Mouse (Mus musculus) liver, embryonic 14.5 days (tissue): Measurements from ENCODE around the gene Aaas. TPM values are rescaled to one million over a fixed set of nuclear protein-coding genes. Genes with fewer than 3 reads are reported as not detected.
A peak's percentile ranks its signal among the peaks of the same experiment; 100 is the strongest.

ENCODE experiments used
- ATAC-seq: fragments of 200-750 bp; cut with Nextera tagmentation; 2 replicates; pipeline ENCODE4 v1.8.0; 2017; ENCODE audit warnings: moderate number of reproducible peaks, mild to moderate bottlenecking, moderate library complexity; ENCODE audit not compliant: insufficient read depth
- DNase-seq, 3 experiments: peaks; one replicate each; pipeline ENCODE4 v3.0.0-alpha.2; 2012 to 2013; ENCODE audit warnings: low read depth in 3 of 3, low spot score in 3 of 3
- H3K27ac ChIP-seq: fragments of 300-500 bp; sonication (generic); 2 replicates; pipeline ENCODE4 v1.5.1; 2014; ENCODE audit warnings: moderate library complexity, mild to moderate bottlenecking, control low read depth, inconsistent platforms
- H3K27me3 ChIP-seq: fragments of 300-500 bp; sonication (generic); 2 replicates; pipeline ENCODE4 v1.6.1; 2014; ENCODE audit warnings: mild to moderate bottlenecking, low read length, moderate library complexity; ENCODE audit not compliant: control insufficient read depth, insufficient read depth
- H3K36me3 ChIP-seq: fragments of 300-500 bp; sonication (generic); replicated peaks from 2 replicates; pipeline ENCODE4 v1.6.1; 2014; ENCODE audit warnings: low read depth; ENCODE audit not compliant: control insufficient read depth, insufficient read depth
- H3K4me1 ChIP-seq, 2 experiments: fragments of 200-500 bp in 1 of 2; fragments of 300-500 bp in 1 of 2; sonication (generic) in 1 of 2; replicated peaks; 2 replicates each; pipeline ENCODE4 v1.6.1; 2012 to 2014; ENCODE audit warnings: antibody characterized with exemption in 1 of 2, inconsistent platforms in 1 of 2, low read length in 1 of 2; ENCODE audit not compliant: control insufficient read depth in 2 of 2, insufficient read depth in 2 of 2
- H3K4me2 ChIP-seq: fragments of 300-500 bp; sonication (generic); 2 replicates; pipeline ENCODE4 v1.6.1; 2014; ENCODE audit warnings: low read depth, mild to moderate bottlenecking, control low read depth, moderate library complexity
- H3K4me3 ChIP-seq, 2 experiments: fragments of 200-500 bp in 1 of 2; fragments of 300-500 bp in 1 of 2; sonication (generic) in 1 of 2; 2 replicates each; pipeline ENCODE4 v1.5.1; 2012 to 2014; ENCODE audit warnings: low read depth in 2 of 2, low read length in 2 of 2, mild to moderate bottlenecking in 2 of 2, control low read depth in 1 of 2, inconsistent platforms in 1 of 2, moderate library complexity in 1 of 2; ENCODE audit not compliant: insufficient read depth in 1 of 2
- H3K9ac ChIP-seq: fragments of 300-500 bp; sonication (generic); replicated peaks from 2 replicates; pipeline ENCODE4 v1.6.1; 2014; ENCODE audit warnings: mild to moderate bottlenecking, control low read depth, moderate library complexity
- H3K9me3 ChIP-seq: fragments of 300-500 bp; sonication (generic); 2 replicates; pipeline ENCODE4 v1.6.1; 2016; ENCODE audit warnings: low read length, mixed read lengths; ENCODE audit not compliant: control insufficient read depth
- CTCF ChIP-seq: IDR thresholded peaks from 2 replicates; pipeline ENCODE4 v1.5.1; 2016; ENCODE audit warnings: antibody characterized with exemption, low read depth, control low read depth
- EP300 ChIP-seq: IDR thresholded peaks from 2 replicates; pipeline ENCODE4 v1.6.1; 2016; ENCODE audit warnings: antibody characterized with exemption, low read depth
- WGBS: fragments of 180-500 bp; shearing (Covaris S2); extraction: QIAGEN DNeasy Blood & Tissue Kit; methylation state at CpG from one replicate; pipeline ENCODE4 v1.1.7; 2014; ENCODE audit not compliant: insufficient replicate concordance; 5-methylcytosine and 5-hydroxymethylcytosine counted together
- polyA plus RNA-seq, 2 experiments: library from polyadenylated mRNA; depleted of rRNA in 1 of 2; stranded (reverse) in 1 of 2; unstranded in 1 of 2; fragments of >200 nt; fragmentation: Nextera tagmentation in 1 of 2; extraction: Ambion mirVana in 1 of 2; gene quantifications; 2 replicates each; pipeline versions ENCODE4 v1.2.1 to v1.2.3; 2012 to 2014

Gene Aaas
- polyA plus RNA-seq (2012; rRNA removed) (31.0 and 33.7 TPM in 2 replicates), polyA plus RNA-seq (2014; fragmentation: Nextera tagmentation; extraction: Ambion mirVana) (44.3 and 48.9 TPM in 2 replicates)

- TF ChIP-seq CTCF (peak; percentile 97), EP300 (no peak; the same call in 1 of the 2 replicates)
- Histone ChIP-seq H3K27me3 (peaks cover 14% of the 10 kb centered on the region), H3K4me3 (peak within 1 kb of the TSS; percentile 77 to 93), H3K9me3 (no peaks in the 10 kb centered on the region), H3K4me2 (peak within 1 kb of the TSS; percentile 93), H3K27ac (peak within 1 kb of the TSS; percentile 46), H3K4me1 (peaks cover 6 to 8% of the 10 kb centered on the region in 2 experiments), H3K36me3 (peaks cover 14% of the 10 kb centered on the region), H3K9ac (peak within 1 kb of the TSS; percentile 95)
- DNase-seq (peak; percentile 93 to 94 (median 94)), ATAC-seq (peak; percentile 89)
- under 1% methylated on average over 56 of the region's 56 CpGs for WGBS
Measured at GRCm38 (mm10) chr15:102350138-102350941, at the start of gene Aaas. Gene Aaas, minus strand, starts transcription at chr15:102350771.

DNA sequence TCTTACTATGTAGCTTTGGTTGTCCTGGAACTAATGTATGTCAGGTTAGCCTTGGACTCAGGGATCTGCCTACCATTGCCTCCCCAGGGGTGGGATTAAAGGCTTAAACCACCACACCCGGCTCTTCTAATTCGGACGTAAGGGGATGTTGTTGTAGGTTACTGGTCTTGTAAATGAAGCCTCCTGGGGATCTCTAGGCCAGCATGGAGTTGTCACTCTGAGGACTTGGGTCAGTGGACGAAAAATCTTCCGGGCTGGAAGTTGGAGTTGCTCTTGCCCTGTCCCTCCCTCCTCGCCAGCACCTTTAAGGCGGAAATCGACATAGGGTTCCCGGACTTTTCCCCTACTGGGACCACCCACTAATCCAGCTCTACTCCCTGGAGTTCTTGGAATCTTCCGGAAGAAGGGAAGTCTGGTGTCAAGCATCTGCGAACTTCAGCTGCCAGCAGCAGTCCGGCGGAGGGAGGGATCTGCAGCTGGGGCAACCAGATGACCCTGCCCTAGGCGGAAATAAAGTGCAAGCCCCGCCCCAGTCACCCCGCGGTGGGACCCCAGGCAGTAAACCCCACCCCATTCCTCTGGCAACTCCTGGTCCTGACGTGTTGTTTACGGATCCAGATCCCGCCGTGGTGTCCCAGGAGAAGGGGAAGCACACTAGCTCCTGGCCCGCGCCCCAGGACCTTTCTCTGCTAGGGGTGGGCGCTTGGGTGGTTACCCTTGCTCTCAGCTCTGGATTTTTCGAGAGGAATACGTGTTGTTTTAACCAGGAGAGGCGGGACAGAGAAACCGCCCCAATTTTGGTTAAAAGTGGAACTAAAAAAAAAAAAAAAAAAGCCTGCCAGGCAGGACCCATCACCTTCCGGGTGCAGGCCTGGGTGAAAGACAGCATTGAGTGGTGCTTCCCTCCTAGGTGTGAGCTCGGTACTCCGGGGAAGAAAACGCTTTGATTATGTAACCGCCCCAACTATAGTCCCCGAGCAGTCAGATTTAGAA is 49.0 kb upstream of the Aaas start:
- peaks cover 30 to 46% of the 10 kb centered on the region in 2 experiments for H3K4me1 ChIP-seq

DNA sequence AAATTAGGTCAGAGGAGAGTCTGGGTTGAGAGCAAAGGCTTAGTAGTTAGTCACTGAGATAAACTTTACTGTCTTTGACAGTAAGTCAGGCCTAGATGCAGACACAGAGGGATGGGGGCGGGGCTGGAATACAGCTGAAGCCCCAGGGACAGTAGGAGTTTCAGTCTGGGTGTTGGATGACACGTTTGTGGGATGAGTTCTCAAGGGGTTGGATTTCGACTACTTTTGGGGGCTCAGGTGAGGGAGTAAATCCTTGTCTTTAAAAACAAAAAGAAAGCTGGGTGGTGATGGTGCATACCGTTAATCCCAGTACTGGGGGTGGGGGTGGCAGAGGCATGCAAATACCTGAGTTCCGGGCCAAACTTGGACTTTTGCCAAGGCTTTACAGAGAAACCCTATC is 48.1 kb upstream of the Aaas start:
- ATAC-seq (no peak), DNase-seq (no peak)
- 45% methylated on average over 5 of the region's 5 CpGs for WGBS
- TF ChIP-seq EP300 (no peak), CTCF (no peak)
- Histone ChIP-seq H3K9ac (no peak overlapping the region), H3K36me3 (no peaks in the 10 kb centered on the region), H3K4me2 (peak overlapping the region; percentile 95), H3K4me1 (peaks cover 35 to 53% of the 10 kb centered on the region in 2 experiments), H3K4me3 (peak overlapping the region in 1 of 2 experiments; percentile 73; a peak in 2 of 4 replicates), H3K27me3 (no peaks in the 10 kb centered on the region), H3K9me3 (no peaks in the 10 kb centered on the region), H3K27ac (no peak overlapping the region)

More for the DNA sequence above, 49.0 kb upstream of the Aaas start:
- Histone ChIP-seq H3K4me3 (peak overlapping the region; percentile 63 to 73), H3K9ac (peak overlapping the region; percentile 90), H3K9me3 (no peaks in the 10 kb centered on the region), H3K4me2 (peak overlapping the region; percentile 95), H3K27me3 (no peaks in the 10 kb centered on the region), H3K36me3 (no peaks in the 10 kb centered on the region), H3K27ac (peak overlapping the region; percentile 80)
- WGBS: 2% methylated on average over 34 of the region's 34 CpGs
- DNase-seq (peak in 2 of 3 experiments; percentile 50 to 62), ATAC-seq (peak; percentile 73)
- TF ChIP-seq CTCF (no peak), EP300 (no peak)

DNA sequence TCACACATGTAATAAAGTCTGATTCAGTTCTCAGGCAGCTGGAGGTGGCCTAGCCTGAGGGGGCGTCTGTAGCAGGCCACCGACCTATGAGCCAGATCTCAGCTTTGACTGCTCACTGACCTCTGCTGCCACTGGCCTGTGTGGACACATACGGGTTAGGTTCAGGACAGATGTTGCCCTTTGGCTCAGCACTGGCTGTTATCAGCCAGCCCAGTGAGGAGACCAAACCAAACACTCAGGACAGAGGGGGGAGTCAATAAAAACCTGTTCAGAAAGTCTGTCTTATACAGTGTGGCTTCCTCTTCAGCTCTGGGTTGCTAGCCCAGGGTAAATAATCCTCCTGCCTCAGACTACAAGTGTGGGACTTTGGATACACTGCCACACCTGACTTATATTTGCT is 44.5 kb upstream of the Aaas start:
- peaks cover 26 to 42% of the 10 kb centered on the region in 2 experiments for H3K4me1 ChIP-seq
- no peaks in the 10 kb centered on the region for H3K27me3 ChIP-seq
- no peaks in the 10 kb centered on the region for H3K9me3 ChIP-seq
- H3K9ac ChIP-seq: no peak overlapping the region
- peak overlapping the region; percentile 31; the same call in 1 of the 2 replicates for H3K27ac ChIP-seq
- no peak overlapping the region for H3K4me3 ChIP-seq
- H3K36me3 ChIP-seq: no peaks in the 10 kb centered on the region
- H3K4me2 ChIP-seq: peak overlapping the region; percentile 18
- DNase-seq (peak in 1 of 3 experiments; percentile 52), ATAC-seq (peak; percentile 69)
- TF ChIP-seq EP300 (peak; percentile 20; the same call in 1 of the 2 replicates), CTCF (no peak)
- WGBS: 11% methylated on average over 3 of the region's 3 CpGs
